ENCODE assay signal across 19 mouse cellular contexts in the genomic region with DNA sequence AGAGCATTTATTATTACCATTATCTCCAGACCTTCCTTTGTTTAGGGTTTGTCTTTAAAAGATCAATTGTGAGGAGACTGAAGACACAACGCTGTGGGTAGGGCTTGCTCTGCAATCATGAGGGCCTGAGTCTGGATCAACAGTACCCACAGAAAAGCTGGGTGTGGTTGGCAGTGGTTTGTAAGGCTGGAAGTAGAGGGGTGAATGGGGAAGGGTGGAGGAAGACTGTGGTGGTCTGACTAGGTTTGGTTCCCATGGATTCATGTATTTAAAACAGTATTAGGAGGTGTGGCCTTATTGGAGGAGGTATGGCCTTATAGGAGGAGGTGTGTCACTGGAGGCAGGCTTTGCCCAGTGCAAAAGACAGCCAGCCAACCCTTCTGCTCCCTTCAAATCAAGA.
A peak's percentile ranks its signal among the peaks of the same experiment; 100 is the strongest.
DNase-seq lines count a peak whose midpoint lies in the region; ATAC-seq lines count a peak whose summit lies in the region.
"Had no signal": no experiment of that assay in that cellular context is flagged by ENCODE, and none has a peak within 500 bp of the region (broad histone marks: within the 10 kb centered on the region; RNA-seq: fewer than 3 reads in every experiment).

No protein-coding gene starts in this region.

- peak; percentile 63 for ATAC-seq in common myeloid progenitor, adult 5-6 weeks (replicated peaks; ENCODE audit: low read depth, poor library complexity, severe bottlenecking)
- peak; percentile 52 for ATAC-seq in megakaryocyte progenitor cell, adult 5-6 weeks (replicated peaks; ENCODE audit: poor library complexity)
- ATAC-seq in megakaryocyte-erythroid progenitor cell, adult 5-6 weeks (replicated peaks; ENCODE audit: low FRiP score, low TSS enrichment, poor library complexity, severe bottlenecking), result peak; percentile 65
- ATAC-seq: activated CD4-positive, CD25-positive, alpha-beta regulatory T cell, adult 4 months; CD4-positive, CD25-positive, alpha-beta regulatory T cell, adult 4 months; Patski had no signal

- intact Hi-C loops in heart, postnatal 10 days (cut with DNase I), result loop anchor here (10.0 kb wide), 1 partner anchor 1747 kb away; no protein-coding TSS in a partner anchor

- DNase-seq in heart, postnatal 10 days, result no peak
- DNase-seq in natural killer cell, adult 2 months (ENCODE audit: low spot score in 2 of 2), result no peak
- no peak for DNase-seq in lung, adult 18-20 months
- DNase-seq: adrenal gland, adult 2 months; adrenal gland, adult 8-10 months; adrenal gland, postnatal 10 days; adrenal gland, postnatal 14 days; adrenal gland, postnatal 25 days; adrenal gland, postnatal 36 days; B cell, adult 2 months; cerebellum, adult 11 months; cerebellum, adult 11-12 months; cerebellum, adult 18-20 months had no signal
